Mouse (Mus musculus): ENCODE measurements around the gene Spink4. TPM values are rescaled to one million over a fixed set of nuclear protein-coding genes. Genes with fewer than 3 reads are reported as not detected.

Gene Spink4
- polyA plus RNA-seq, 2 experiments = 0.49 TPM; not detected in 1

DNA sequence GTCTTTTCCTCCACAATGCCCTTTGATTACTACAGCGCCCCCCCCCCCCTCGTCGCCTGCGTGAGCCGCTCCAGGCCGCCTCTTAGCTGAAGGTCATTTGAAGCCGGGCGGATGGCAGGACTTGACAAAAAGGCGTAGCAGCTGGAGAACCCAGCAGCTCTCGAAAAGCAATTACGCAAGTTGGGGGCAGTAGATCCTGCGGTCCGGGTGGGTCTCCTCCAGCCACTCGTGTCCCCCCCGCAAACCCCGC is 50.7 kb downstream of the Spink4 start:
- H3K27ac ChIP-seq (replicated peaks; ENCODE audit: low read depth, low read length) = peak overlapping the region; percentile 95
- DNase-seq (ENCODE audit: low spot score) (no peak), ATAC-seq (ENCODE audit: low FRiP score, low read depth) (peak; percentile 45)
- H3K4me3 ChIP-seq (replicated peaks; ENCODE audit: low read length) = peak overlapping the region; percentile 79
- TF ChIP-seq POLR2A (IDR thresholded peaks at IDR 0.05; ENCODE audit: borderline replicate concordance, extremely low read depth, insufficient read depth, insufficient read length) = no peak
- no peaks in the 10 kb centered on the region for H3K9me3 ChIP-seq (ENCODE audit: control insufficient read depth, low read length)
- under 1% methylated on average over 15 of the region's 16 CpGs for WGBS
- H3K36me3 ChIP-seq (ENCODE audit: control insufficient read depth, insufficient read depth, low read length) = peaks cover 19% of the 10 kb centered on the region
- 0 out of 2 replicates have a peak, but pooled peaks cover 2% of the 10 kb centered on the region for H3K4me1 ChIP-seq (ENCODE audit: control insufficient read depth, insufficient read depth, low read length)
- peak overlapping the region; percentile 75 for H3K4me2 ChIP-seq (replicated peaks; ENCODE audit: low read depth, low read length, severe bottlenecking)
- peak overlapping the region; percentile 75 for H3K9ac ChIP-seq (ENCODE audit: low read depth, low read length, severe bottlenecking)
- H3K27me3 ChIP-seq (ENCODE audit: control insufficient read depth, insufficient read depth, low read length) = no peaks in the 10 kb centered on the region

DNA sequence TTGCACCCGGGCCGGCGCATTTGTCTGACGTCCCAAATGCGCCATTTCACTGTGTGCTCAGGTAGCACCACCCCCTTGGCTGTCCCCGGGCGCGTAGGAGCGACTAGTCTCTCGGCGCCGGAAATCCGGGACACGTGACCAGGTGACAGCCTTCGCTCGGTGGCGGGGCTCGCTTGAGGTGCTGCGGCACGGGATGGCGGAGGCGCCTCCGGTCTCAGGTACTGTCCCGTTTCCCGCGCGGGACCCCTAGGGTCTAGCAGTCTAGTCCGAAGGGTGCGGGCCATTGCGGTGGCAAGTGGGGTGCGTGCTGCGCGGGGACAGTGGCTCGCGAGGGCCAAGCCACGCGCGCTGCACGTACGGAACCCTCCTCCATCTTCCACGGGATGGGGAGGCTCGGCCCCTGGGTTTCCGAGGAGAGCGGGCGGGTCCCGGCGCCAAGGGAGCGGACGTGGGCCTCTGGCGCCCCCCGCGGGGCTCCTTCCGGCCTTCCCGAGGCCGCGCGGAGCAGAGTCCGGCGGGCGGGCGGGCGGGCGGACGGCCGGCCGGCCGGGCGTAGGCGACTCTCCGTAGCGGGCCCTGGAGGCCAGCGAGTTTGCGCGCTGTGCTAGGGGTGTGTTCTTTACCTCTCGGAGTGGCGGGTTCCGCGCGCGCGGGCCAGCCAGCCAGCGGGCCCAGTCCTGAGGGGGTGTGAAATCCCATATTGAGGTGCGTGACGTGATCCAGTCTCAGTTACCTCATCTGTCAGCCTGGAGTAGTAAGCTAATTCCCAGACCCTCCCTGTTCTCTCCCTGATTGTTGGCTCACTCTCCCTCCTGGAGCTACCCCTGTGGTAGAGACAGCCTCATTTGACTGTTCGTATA is 51.2 kb downstream of the Spink4 start, which contains the start of gene Nfx1:
Nfx1 (plus strand) TSS at position 65 of the 860 bp plus-strand sequence.
- H3K9ac ChIP-seq (ENCODE audit: low read depth, low read length, severe bottlenecking) = peak within 1 kb of the TSS; percentile 75
- H3K27me3 ChIP-seq (ENCODE audit: control insufficient read depth, insufficient read depth, low read length) = no peaks in the 10 kb centered on the region
- peak within 1 kb of the TSS; percentile 79 for H3K4me3 ChIP-seq (replicated peaks; ENCODE audit: low read length)
- peak; percentile 44; the same call in 1 of the 2 replicates for TF ChIP-seq POLR2A (IDR thresholded peaks at IDR 0.05; ENCODE audit: borderline replicate concordance, extremely low read depth, insufficient read depth, insufficient read length)
- peak within 1 kb of the TSS; percentile 75 for H3K4me2 ChIP-seq (replicated peaks; ENCODE audit: low read depth, low read length, severe bottlenecking)
- WGBS = under 1% methylated on average over 40 of the region's 85 CpGs
- peak within 1 kb of the TSS; percentile 95 for H3K27ac ChIP-seq (replicated peaks; ENCODE audit: low read depth, low read length)
- H3K9me3 ChIP-seq (ENCODE audit: control insufficient read depth, low read length) = no peaks in the 10 kb centered on the region
- H3K4me1 ChIP-seq (ENCODE audit: control insufficient read depth, insufficient read depth, low read length) = 0 out of 2 replicates have a peak, but pooled peaks cover 2% of the 10 kb centered on the region
- DNase-seq (ENCODE audit: low spot score) = peak; percentile 97
- peaks cover 14% of the 10 kb centered on the region for H3K36me3 ChIP-seq (ENCODE audit: control insufficient read depth, insufficient read depth, low read length)
- peak; percentile 93 for ATAC-seq (ENCODE audit: low FRiP score, low read depth)

DNA sequence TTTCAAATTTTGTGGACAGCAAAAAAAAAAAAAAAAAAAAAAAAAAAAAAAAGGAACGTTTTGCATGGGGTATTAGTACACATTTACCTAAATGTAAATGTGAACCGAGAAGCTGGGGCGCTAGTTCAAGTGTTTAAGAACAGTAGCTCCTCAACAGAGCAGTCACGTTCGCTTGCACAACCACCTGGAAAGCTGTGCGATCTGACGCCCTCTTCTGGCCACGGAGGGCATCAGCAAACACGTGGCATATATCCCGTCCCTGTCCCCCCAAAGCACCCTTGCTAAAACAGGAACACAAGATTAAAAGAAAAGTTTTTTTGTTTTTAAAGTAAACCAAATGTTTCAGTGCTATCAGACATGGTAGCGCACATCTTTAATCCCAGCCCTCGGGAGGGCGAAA is 51.9 kb downstream of the Spink4 start:
- Histone ChIP-seq H3K27ac (replicated peaks; ENCODE audit: low read depth, low read length) (peak overlapping the region; percentile 95; the same call in 1 of the 2 replicates), H3K9me3 (ENCODE audit: control insufficient read depth, low read length) (no peaks in the 10 kb centered on the region), H3K4me1 (ENCODE audit: control insufficient read depth, insufficient read depth, low read length) (0 out of 2 replicates have a peak, but pooled peaks cover 2% of the 10 kb centered on the region), H3K4me2 (replicated peaks; ENCODE audit: low read depth, low read length, severe bottlenecking) (peak overlapping the region; percentile 75), H3K27me3 (ENCODE audit: control insufficient read depth, insufficient read depth, low read length) (no peaks in the 10 kb centered on the region), H3K9ac (ENCODE audit: low read depth, low read length, severe bottlenecking) (peak overlapping the region; percentile 75), H3K36me3 (ENCODE audit: control insufficient read depth, insufficient read depth, low read length) (peaks cover 13% of the 10 kb centered on the region), H3K4me3 (replicated peaks; ENCODE audit: low read length) (peak overlapping the region; percentile 79)
- no peak for ATAC-seq (ENCODE audit: low FRiP score, low read depth)
- peak; percentile 30 for DNase-seq (ENCODE audit: low spot score)
- TF ChIP-seq POLR2A (IDR thresholded peaks at IDR 0.05; ENCODE audit: borderline replicate concordance, extremely low read depth, insufficient read depth, insufficient read length) = no peak
- WGBS = 26% methylated on average over 13 of the region's 13 CpGs

DNA sequence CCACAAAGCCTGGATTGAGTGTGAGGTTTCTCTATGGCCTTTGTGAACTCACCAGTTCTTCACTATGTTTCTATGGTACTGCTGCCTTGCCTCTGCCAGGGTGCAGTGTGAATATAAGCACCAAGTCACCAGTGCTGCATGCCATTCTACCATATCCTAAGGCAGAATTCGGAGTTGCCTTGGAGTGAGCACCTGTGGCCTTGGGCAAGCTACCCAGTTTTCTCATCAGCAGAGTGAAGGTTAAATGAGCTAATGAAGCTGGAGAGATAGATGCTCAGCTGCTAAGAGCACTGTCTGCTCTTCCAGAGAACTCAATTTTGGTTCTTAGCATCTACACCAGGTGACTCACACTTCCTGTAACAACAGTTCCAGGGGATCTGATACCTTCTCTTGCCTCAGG is 54.2 kb downstream of the Spink4 start:
- H3K4me1 ChIP-seq (ENCODE audit: control insufficient read depth, insufficient read depth, low read length) = 0 out of 2 replicates have a peak, but pooled peaks cover 2% of the 10 kb centered on the region
- no peak for DNase-seq (ENCODE audit: low spot score)
- H3K9me3 ChIP-seq (ENCODE audit: control insufficient read depth, low read length) = no peaks in the 10 kb centered on the region
- no peak for TF ChIP-seq POLR2A (IDR thresholded peaks at IDR 0.05; ENCODE audit: borderline replicate concordance, extremely low read depth, insufficient read depth, insufficient read length)
- H3K4me2 ChIP-seq (replicated peaks; ENCODE audit: low read depth, low read length, severe bottlenecking) = no peak overlapping the region
- no peak for ATAC-seq (ENCODE audit: low FRiP score, low read depth)
- H3K27me3 ChIP-seq (ENCODE audit: control insufficient read depth, insufficient read depth, low read length) = no peaks in the 10 kb centered on the region
- no peak overlapping the region for H3K27ac ChIP-seq (replicated peaks; ENCODE audit: low read depth, low read length)
- no peak overlapping the region; the same call in 1 of the 2 replicates for H3K9ac ChIP-seq (ENCODE audit: low read depth, low read length, severe bottlenecking)
- WGBS = 95% methylated on average over 1 of the region's 1 CpGs
- H3K36me3 ChIP-seq (ENCODE audit: control insufficient read depth, insufficient read depth, low read length) = peaks cover 33% of the 10 kb centered on the region
- no peak overlapping the region for H3K4me3 ChIP-seq (replicated peaks; ENCODE audit: low read length)

DNA sequence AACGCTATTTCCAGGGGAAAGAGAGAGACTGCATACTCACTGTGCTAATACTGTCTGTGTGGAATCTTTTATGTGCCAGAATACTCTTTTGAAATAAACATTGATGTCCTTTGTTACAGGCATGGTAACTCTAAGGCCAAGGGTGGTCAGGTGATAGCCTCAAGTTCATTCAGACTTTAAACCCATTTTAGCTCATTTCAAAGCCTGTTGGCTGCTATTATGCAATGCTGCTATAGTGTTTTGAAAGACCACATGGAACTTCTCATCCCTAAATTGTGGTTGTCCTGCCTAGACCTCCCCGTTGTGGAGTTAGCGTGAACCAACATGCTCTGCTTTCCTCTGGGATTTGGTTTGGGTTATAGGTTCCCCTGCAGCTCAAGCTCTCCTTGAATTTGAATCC is 55.8 kb downstream of the Spink4 start:
- Histone ChIP-seq H3K4me2 (replicated peaks; ENCODE audit: low read depth, low read length, severe bottlenecking) (no peak overlapping the region), H3K27ac (replicated peaks; ENCODE audit: low read depth, low read length) (no peak overlapping the region), H3K36me3 (ENCODE audit: control insufficient read depth, insufficient read depth, low read length) (peaks cover 50% of the 10 kb centered on the region), H3K4me3 (replicated peaks; ENCODE audit: low read length) (no peak overlapping the region), H3K9ac (ENCODE audit: low read depth, low read length, severe bottlenecking) (no peak overlapping the region), H3K9me3 (ENCODE audit: control insufficient read depth, low read length) (no peaks in the 10 kb centered on the region), H3K27me3 (ENCODE audit: control insufficient read depth, insufficient read depth, low read length) (no peaks in the 10 kb centered on the region), H3K4me1 (ENCODE audit: control insufficient read depth, insufficient read depth, low read length) (no peaks in the 10 kb centered on the region)
- ATAC-seq (ENCODE audit: low FRiP score, low read depth) = no peak
- no peak for TF ChIP-seq POLR2A (IDR thresholded peaks at IDR 0.05; ENCODE audit: borderline replicate concordance, extremely low read depth, insufficient read depth, insufficient read length)
- DNase-seq (ENCODE audit: low spot score) = no peak
- WGBS = 96% methylated on average over 3 of the region's 3 CpGs

Data from limb, embryonic 14.5 days (tissue).